Mouse (Mus musculus) kidney, embryonic 16.5 days (tissue): ENCODE results near the gene Tctex1d4. TPM values are rescaled to one million over a fixed set of nuclear protein-coding genes. Genes with fewer than 3 reads are reported as not detected.
A peak's percentile ranks its signal among the peaks of the same experiment; 100 is the strongest.

Experiments used
- ATAC-seq: fragments of 200-750 bp; cut with Nextera tagmentation; 2 replicates; pipeline ENCODE4 v1.8.0; 2017; ENCODE audit warnings: moderate TSS enrichment; ENCODE audit not compliant: low FRiP score, low TSS enrichment
- H3K27ac ChIP-seq: fragments of 300-500 bp; sonication (generic); 2 replicates; pipeline ENCODE4 v1.5.1; 2014; ENCODE audit warnings: low read length
- H3K27me3 ChIP-seq: fragments of 300-500 bp; sonication (generic); 2 replicates; pipeline ENCODE4 v1.6.1; 2014; ENCODE audit warnings: low read length, control low read depth, mixed read lengths; ENCODE audit not compliant: insufficient read depth
- H3K36me3 ChIP-seq: fragments of 300-500 bp; sonication (generic); 2 replicates; pipeline ENCODE4 v1.6.1; 2014; ENCODE audit warnings: low read length, control low read depth, mixed read lengths; ENCODE audit not compliant: insufficient read depth
- H3K4me1 ChIP-seq: fragments of 300-500 bp; sonication (generic); 2 replicates; pipeline ENCODE4 v1.6.1; 2014; ENCODE audit warnings: low read length, control low read depth, mixed read lengths; ENCODE audit not compliant: insufficient read depth
- H3K4me2 ChIP-seq: fragments of 300-500 bp; sonication (generic); replicated peaks from 2 replicates; pipeline ENCODE4 v1.6.1; 2014; ENCODE audit warnings: low read depth, low read length
- H3K4me3 ChIP-seq: fragments of 300-500 bp; sonication (generic); 2 replicates; pipeline ENCODE4 v1.5.1; 2014; ENCODE audit warnings: mild to moderate bottlenecking, low read length
- H3K9ac ChIP-seq: fragments of 300-500 bp; sonication (generic); replicated peaks from 2 replicates; pipeline ENCODE4 v1.6.1; 2014; ENCODE audit warnings: low read length
- H3K9me3 ChIP-seq: fragments of 300-500 bp; sonication (generic); 2 replicates; pipeline ENCODE4 v1.6.1; 2016; ENCODE audit warnings: low read length, control low read depth
- WGBS: fragments of 180-500 bp; shearing (Covaris S2); extraction: QIAGEN DNeasy Blood & Tissue Kit; methylation state at CpG from one replicate; pipeline ENCODE4 v1.1.7; 2014; 5-methylcytosine and 5-hydroxymethylcytosine counted together
- polyA plus RNA-seq: library from polyadenylated mRNA; unstranded; fragments of >200 nt; fragmentation: Nextera tagmentation; extraction: Ambion mirVana; gene quantifications from 2 replicates; pipeline ENCODE4 v1.2.1, GENCODE M21; 2015

Gene Tctex1d4
- polyA plus RNA-seq, 1 experiment from 2014 or later: not detected

DNA sequence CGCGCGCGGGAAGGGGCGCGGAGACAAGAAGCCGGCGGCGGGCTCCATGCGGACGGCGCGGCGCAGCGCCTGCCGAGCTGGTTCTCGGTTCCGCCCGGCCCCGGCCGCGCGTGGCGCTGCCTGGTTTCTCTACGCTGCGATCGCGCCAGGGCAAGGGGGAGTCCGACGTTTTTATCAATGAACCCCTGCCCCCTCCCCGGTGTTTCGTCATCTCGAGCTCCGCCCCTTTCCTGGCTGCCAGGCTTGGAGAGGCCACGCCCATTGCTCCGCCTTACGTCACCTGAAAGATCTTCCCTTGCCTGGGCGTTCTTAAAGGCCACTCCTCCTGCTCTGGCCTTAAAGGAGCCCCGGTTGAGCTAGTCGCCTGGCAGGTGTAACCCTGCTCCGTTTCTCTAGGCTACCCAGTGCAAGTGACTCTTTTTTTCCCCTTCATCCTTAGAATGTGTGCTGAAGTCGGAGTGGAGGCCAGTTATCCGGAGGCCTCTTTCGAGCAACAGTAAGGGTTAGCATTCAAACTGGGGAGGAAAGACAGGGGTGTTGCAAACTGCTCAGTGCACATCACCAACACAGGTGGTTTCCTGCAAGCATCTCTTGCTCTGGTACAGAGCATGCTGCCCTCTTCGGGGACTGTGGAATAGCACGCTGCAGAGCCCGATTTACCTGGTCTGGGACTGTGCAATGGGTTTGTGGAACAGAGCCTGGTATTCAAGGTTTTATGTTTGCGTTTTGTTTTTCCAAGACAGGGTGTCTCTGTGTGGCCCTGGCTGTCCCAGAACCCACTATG, 7.4 kb downstream of the Tctex1d4 start, which contains the start of gene Plk3:
Gene Plk3 (minus strand): TSS at position 147 of the 784 bp plus-strand sequence.
- H3K4me1 ChIP-seq: peaks cover 15% of the 10 kb centered on the region
- peak within 1 kb of the TSS; percentile 77 for H3K4me3 ChIP-seq
- H3K27ac ChIP-seq: no peak within 1 kb of the TSS
- ATAC-seq: peak; percentile 93
- H3K4me2 ChIP-seq: peak within 1 kb of the TSS; percentile 98
- H3K9ac ChIP-seq: peak within 1 kb of the TSS; percentile 87
- 1% methylated on average over 40 of the region's 48 CpGs for WGBS
- H3K27me3 ChIP-seq: peaks cover 15% of the 10 kb centered on the region
- no peaks in the 10 kb centered on the region for H3K36me3 ChIP-seq
- no peaks in the 10 kb centered on the region for H3K9me3 ChIP-seq

DNA sequence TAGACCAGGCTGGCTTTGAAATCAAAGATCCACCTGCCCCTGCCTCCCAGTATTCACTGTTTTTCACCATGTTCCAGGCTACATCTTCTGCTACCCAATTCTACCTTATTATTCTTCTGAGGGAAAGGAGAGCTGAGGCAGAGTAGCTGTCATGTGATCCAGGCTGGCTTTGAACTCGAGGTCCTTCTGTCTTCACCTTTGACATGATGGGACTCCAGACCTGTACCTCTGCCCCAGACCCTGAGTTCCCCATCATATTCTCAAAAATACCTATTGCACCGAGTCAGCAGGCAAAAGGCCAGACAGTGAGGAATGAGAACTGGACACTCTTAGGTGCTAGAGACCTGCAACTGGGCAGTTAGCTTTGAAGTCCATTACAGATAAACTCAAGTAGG, 8.0 kb downstream of the Tctex1d4 start:
- no peaks in the 10 kb centered on the region for H3K36me3 ChIP-seq
- no peaks in the 10 kb centered on the region for H3K9me3 ChIP-seq
- H3K27ac ChIP-seq: no peak overlapping the region
- ATAC-seq: no peak
- no peak overlapping the region for H3K4me2 ChIP-seq
- H3K4me1 ChIP-seq: peaks cover 15% of the 10 kb centered on the region
- H3K4me3 ChIP-seq: no peak overlapping the region
- no peak overlapping the region for H3K9ac ChIP-seq
- WGBS: 28% methylated on average over 2 of the region's 2 CpGs
- peaks cover 15% of the 10 kb centered on the region for H3K27me3 ChIP-seq

DNA sequence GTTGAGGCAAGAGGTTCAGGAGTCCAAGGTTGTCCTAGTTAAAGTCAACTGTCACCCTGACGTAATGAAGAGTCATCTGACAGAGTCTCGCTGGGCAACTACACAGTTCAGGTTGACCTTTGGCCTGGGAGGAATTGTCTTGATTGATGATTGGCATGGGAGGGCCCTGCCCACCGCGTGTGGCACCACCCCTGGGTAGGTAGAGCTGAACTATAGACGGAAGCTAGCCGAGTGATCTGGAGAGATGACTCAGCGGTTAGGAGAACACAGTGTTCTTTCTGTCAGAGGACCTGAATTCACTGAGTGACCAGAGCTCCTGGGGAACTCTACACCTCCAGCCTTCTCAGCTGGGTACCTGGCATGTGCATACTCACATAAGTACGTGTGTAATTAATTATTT, 9.4 kb downstream of the Tctex1d4 start:
- Histone ChIP-seq H3K27ac (no peak overlapping the region), H3K4me2 (no peak overlapping the region), H3K4me1 (peaks cover 15% of the 10 kb centered on the region), H3K36me3 (no peaks in the 10 kb centered on the region), H3K27me3 (peaks cover 15% of the 10 kb centered on the region), H3K4me3 (no peak overlapping the region), H3K9ac (no peak overlapping the region), H3K9me3 (no peaks in the 10 kb centered on the region)
- 0 out of 2 replicates have a peak, but pooled peaks have one; percentile 19 for ATAC-seq
- 38% methylated on average over 8 of the region's 8 CpGs for WGBS

DNA sequence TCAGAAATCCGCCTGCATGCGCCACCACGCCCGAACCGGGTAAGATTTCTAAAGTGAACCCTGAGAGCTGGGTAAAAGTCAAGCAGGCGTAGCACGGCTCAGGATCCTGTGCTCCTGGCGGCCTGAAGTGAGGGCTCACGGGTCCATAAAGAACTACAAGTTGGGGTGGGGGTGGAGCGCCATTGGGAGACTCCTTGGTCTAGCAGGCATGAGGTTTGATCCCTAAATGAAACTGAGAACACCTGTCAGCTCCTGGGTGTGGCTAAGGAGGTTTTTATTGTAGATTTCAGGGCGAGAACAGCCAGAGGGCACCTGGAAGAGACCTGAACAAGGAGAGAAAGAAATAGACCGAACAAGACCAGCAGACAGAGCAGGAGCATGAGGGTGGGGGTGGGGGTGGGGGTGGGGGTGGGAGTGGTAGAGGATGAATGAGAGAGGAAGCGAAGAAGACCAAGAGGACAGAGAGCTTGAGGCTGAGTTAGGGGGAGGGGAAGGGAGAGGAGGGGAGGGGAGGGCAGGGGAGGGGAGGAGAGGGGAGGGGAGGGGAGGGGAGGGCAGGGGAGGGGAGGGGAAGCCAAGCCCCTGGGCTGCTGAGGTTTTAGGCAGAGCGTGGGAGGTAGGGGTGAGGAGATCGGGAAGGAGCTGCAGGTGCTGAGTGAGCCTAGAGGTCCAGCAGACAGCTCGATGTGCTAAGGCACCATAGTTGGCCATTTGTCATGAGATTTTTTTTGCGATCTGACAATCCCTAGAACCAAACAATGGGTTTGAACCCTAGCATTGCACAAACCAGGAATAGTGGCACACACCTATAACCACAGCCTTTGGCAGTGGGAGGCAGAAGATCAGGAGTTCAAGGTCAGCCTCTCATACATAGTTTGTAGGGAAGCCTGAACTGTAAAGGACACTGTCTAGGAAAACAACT, 12.0 kb downstream of the Tctex1d4 start:
- Histone ChIP-seq H3K9me3 (no peaks in the 10 kb centered on the region), H3K4me1 (peaks cover 8% of the 10 kb centered on the region), H3K9ac (no peak overlapping the region), H3K36me3 (no peaks in the 10 kb centered on the region), H3K27me3 (no peaks in the 10 kb centered on the region), H3K27ac (no peak overlapping the region), H3K4me3 (no peak overlapping the region), H3K4me2 (no peak overlapping the region)
- 56% methylated on average over 15 of the region's 17 CpGs for WGBS
- ATAC-seq: no peak

DNA sequence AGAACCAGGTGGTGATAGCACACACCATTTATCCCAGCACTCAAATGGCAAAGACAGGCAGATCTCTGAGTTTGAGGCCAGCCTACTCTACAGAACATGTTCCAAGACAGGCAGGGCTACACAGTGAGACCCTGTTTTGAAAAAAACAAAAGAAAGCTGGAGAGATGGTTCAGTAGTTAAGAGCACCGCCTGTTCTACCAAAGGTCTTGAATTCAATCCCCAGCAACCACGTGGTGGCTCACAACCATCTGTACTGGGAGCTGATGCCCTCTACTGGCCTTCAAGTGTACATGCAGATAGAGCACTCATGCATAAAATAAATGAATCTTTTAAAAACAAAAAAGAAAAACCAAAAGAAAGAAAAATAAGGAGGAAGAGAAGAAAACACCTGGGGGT, 12.6 kb downstream of the Tctex1d4 start:
- H3K4me3 ChIP-seq: no peak overlapping the region
- H3K27ac ChIP-seq: no peak overlapping the region
- H3K4me2 ChIP-seq: no peak overlapping the region
- no peak overlapping the region for H3K9ac ChIP-seq
- no peaks in the 10 kb centered on the region for H3K36me3 ChIP-seq
- H3K27me3 ChIP-seq: no peaks in the 10 kb centered on the region
- no peak for ATAC-seq
- no peaks in the 10 kb centered on the region for H3K9me3 ChIP-seq
- peaks cover 6% of the 10 kb centered on the region for H3K4me1 ChIP-seq
- 2% methylated on average over 2 of the region's 2 CpGs for WGBS

DNA sequence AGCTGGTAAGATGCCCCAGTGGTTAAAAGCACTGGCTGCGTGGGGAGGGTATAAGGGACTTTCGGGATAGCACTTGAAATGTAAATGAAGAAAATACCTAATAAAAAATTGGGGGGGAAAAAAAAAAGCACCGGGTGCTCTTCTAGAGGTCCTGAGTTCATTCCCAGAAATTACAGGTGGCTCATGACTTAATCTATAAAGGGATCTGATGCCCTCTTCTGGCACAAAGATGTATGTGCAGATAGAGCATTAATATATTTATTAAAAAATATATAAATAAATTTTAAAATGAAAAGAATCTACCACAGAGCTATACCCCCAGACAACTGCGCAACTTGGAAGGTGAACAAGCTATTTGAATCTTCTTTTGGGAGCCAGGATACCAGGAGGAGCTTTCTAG, 14.0 kb downstream of the Tctex1d4 start:
- no peak for ATAC-seq
- whole genome bisulfite sequencing: 34% methylated on average over 4 of the region's 4 CpGs

DNA sequence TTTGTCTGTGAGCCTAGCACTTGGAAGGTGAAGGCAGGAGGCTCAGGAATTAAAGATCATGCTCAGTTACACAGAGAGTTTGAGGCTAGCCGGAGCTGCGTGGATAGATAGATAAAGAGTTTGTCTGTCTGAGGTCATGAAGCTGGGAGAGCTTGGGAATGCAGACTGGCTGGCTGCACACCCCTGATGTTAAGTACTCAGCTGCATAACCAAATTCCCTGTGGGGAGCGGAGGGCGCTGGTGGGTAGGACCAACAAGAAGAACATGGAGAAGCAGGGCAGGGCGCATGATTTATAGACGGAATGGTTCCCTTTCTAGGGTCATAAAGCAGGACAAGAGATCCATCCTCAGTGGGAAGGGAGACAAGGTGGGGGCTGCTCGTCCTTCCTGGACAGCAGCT, 16.4 kb downstream of the Tctex1d4 start:
- Histone ChIP-seq H3K9ac (0 out of 2 replicates have a peak overlapping the region, but pooled peaks have one; percentile 18), H3K36me3 (no peaks in the 10 kb centered on the region), H3K27me3 (no peaks in the 10 kb centered on the region), H3K4me3 (no peak overlapping the region), H3K9me3 (no peaks in the 10 kb centered on the region), H3K27ac (no peak overlapping the region), H3K4me2 (no peak overlapping the region), H3K4me1 (peaks cover 5% of the 10 kb centered on the region; the same call in 1 of the 2 replicates)
- 32% methylated on average over 7 of the region's 7 CpGs for WGBS
- ATAC-seq: no peak

More for the DNA sequence above, 14.0 kb downstream of the Tctex1d4 start:
- no peaks in the 10 kb centered on the region for H3K36me3 ChIP-seq
- H3K27me3 ChIP-seq: no peaks in the 10 kb centered on the region
- H3K9ac ChIP-seq: no peak overlapping the region
- H3K4me1 ChIP-seq: peaks cover 5% of the 10 kb centered on the region; the same call in 1 of the 2 replicates
- H3K27ac ChIP-seq: no peak overlapping the region
- H3K9me3 ChIP-seq: no peaks in the 10 kb centered on the region
- H3K4me3 ChIP-seq: no peak overlapping the region
- H3K4me2 ChIP-seq: no peak overlapping the region

DNA sequence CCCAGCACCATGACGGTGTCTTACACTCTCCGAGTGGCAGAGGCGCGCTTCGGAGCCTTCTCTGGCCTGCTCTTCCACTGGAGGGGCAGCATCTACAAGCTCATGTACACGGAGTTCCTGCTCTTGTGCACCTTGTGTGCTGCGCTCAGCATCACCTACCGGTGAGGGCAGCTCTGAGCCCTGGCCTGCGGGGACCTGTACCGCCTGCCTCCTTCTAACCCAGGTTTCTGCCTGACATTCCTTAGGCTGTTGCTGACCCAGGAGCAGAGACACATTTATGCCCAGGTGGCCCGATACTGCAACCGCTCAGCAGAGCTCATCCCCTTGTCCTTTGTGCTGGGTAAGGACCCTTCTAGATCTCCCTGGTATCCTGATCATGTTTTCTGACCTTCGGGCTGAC, 18.7 kb downstream of the Tctex1d4 start:
- Histone ChIP-seq H3K27ac (no peak overlapping the region), H3K36me3 (peaks cover 9% of the 10 kb centered on the region), H3K9ac (no peak overlapping the region), H3K4me1 (peaks cover 5% of the 10 kb centered on the region; the same call in 1 of the 2 replicates), H3K4me3 (no peak overlapping the region), H3K4me2 (no peak overlapping the region), H3K9me3 (no peaks in the 10 kb centered on the region), H3K27me3 (no peaks in the 10 kb centered on the region)
- 93% methylated on average over 13 of the region's 13 CpGs for WGBS
- ATAC-seq: no peak

DNA sequence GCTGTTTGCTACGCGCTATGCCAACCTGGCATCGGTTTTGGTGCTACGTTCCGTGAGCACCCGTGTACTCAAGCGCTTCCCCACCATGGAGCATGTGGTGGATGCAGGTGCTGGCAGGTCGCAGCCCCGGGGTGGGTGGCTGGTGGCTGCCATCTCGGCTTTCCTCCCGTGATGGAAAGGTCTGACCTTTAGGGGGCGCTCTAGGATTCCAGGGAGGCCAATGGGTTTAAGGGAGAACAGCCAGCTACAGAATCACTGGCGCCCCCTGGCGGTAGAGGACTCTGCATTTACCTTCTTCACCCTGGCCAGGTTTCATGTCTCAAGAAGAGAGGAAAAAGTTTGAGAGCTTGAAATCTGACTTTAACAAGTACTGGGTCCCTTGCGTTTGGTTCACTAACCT, 19.6 kb downstream of the Tctex1d4 start:
- Histone ChIP-seq H3K9me3 (no peaks in the 10 kb centered on the region), H3K4me1 (peaks cover 5% of the 10 kb centered on the region; the same call in 1 of the 2 replicates), H3K27ac (no peak overlapping the region), H3K27me3 (no peaks in the 10 kb centered on the region), H3K4me3 (no peak overlapping the region), H3K9ac (no peak overlapping the region), H3K36me3 (peaks cover 18% of the 10 kb centered on the region), H3K4me2 (no peak overlapping the region)
- ATAC-seq: no peak
- WGBS: 34% methylated on average over 13 of the region's 15 CpGs
